Mouse (Mus musculus): Measurements from ENCODE around the gene Tex19.2.

The Tex19.2 gene

GRCm38 (mm10) chr11:121118577-121118976 lies at the start of gene Tex19.2:
Tex19.2 (minus strand) TSS chr11:121118677.
- DNase-seq (ENCODE audit: low spot score): no peak

DNA sequence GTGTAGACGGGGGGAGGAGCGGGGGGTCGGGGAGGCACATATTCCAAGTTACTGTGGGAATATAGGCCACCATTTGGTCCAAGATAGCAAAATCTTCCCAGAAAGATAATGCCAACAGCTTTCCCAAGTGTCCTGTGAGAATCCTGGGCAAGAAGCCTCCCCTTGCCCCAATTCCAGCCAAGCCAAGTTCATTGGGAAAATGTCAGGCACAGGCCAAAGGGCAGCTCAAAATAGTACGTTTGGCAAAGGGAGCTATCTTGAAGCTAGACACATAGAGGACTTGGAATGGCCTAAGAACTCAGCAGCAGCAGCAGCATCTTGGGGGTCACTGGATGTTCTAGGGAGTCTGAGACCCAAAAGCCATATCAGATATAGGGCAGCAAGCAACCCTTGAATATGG lies 45.3 kb upstream of the Tex19.2 start:
- no peak for DNase-seq (ENCODE audit: low spot score)

DNA sequence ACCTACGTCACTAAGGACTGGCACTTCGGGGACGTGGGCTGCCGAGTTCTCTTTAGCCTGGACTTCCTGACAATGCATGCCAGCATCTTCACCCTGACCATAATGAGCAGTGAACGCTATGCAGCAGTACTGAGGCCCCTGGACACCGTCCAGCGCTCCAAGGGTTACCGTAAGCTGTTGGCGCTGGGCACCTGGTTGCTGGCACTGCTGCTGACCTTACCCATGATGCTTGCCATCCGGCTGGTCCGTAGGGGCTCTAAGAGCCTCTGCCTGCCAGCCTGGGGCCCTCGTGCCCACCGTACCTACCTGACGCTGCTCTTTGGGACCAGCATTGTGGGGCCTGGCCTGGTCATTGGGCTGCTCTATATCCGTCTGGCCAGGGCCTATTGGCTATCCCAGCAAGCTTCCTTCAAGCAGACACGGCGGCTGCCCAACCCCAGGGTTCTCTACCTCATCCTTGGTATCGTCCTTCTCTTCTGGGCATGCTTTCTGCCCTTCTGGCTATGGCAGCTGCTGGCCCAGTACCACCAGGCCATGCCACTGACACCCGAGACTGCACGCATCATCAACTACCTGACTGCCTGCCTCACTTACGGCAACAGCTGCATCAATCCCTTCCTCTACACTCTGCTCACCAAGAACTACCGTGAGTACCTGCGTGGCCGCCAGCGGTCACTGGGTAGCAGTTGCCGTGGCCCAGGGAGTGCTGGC lies 42.3 kb upstream of the Tex19.2 start:
- no peak for DNase-seq (ENCODE audit: low spot score)

DNA sequence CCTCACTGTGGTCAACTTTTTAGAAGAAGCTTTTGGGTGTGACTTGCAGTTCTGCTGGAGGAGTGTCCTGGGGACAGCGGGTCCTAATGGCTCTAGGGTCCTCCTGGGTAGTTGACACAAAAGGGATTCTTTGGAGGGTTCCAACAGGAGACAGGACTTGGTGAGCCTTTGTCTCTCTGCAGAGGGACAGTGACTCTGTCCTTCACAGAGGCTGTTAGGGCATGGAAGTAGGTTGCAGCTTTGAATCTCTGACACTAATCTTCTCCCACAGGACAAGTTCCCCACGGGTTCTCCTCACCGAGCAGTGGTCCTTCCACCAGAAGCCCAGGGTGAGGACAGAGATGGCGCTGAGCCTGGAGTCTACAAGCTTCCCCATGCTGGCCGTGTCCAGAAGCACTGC lies 41.5 kb upstream of the Tex19.2 start, which contains the start of gene Uts2r:
Gene Uts2r, plus strand, starts transcription at position 301 of the 400 bp plus-strand sequence.
- no peak for DNase-seq (ENCODE audit: low spot score)

- DNase-seq (ENCODE audit: low spot score): no peak
Observed at GRCm38 (mm10) chr11:121156411-121156891, 38.0 kb upstream of the Tex19.2 start.

- DNase-seq (ENCODE audit: low spot score): no peak
Observed at GRCm38 (mm10) chr11:121154203-121154602, 35.7 kb upstream of the Tex19.2 start.

DNA sequence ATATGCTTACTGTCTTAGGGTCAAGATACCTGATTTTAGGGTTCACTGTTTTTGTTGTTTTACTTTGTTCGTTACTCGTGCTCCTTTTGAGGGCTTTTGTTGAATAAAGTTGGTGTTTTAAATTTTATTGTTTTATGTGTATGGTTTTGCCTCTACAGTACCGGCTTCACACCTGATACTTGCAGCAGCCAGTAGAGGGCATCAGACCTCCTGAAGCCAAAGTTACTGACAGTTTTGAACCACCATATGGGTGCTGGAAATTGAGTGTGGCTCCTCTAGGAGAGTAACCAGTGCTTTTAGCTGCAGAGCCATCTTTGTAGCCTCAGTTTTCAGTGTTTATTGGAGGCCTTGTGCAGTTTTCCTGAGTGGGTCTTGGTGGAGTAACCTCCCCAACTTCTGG lies 29.7 kb upstream of the Tex19.2 start:
- DNase-seq (ENCODE audit: low spot score): no peak

DNA sequence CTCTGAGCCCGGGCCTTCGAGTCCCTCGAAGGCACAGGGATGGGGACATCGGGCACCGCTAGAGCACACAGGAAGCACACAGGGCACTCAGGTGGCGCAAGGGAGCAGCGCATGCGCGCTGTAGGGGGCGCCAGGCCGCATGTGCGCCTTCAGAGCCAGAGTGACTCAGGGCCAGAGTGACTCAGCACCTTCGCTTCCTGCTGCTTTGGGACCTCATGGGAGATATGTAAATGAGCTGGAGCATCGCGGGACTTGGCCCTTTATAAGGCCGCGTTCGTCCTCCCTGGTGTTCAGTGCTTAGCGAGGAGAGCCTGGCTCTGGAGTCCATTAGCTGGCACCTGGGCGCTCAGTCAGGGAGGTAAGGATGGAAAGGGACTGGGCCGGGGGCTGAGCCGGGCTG lies 27.4 kb upstream of the Tex19.2 start, which contains the start of gene Tex19.1:
Gene Tex19.1, plus strand, starts transcription at position 279 of the 400 bp plus-strand sequence.
- no peak for DNase-seq (ENCODE audit: low spot score)

- no peak for DNase-seq (ENCODE audit: low spot score)
Observed at GRCm38 (mm10) chr11:121143325-121144015, 25.0 kb upstream of the Tex19.2 start.

GRCm38 (mm10) chr11:121138732-121139131 lies 20.3 kb upstream of the Tex19.2 start:
- DNase-seq (ENCODE audit: low spot score): no peak

DNA sequence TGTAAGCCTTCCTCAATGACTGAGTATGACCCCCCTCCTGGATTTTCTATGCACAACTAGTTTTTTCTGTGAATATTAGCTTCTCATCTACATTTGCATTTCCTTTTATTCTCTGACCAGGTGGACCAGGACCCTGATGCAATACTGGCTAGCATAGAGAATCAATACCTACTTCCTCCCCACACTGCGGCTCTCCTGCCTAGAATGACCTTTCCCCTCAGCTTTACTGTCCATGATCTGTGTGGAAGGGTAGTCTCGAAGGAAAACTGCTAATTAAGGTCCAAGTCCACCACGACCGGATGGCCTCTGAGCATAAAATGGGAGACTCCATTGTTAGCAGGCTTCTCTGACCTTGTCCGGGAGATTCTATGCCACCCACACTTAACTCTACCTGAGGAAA lies 19.2 kb upstream of the Tex19.2 start:
- DNase-seq (ENCODE audit: low spot score): no peak

- no peak for DNase-seq (ENCODE audit: low spot score)
Observed at GRCm38 (mm10) chr11:121134600-121134999, 16.1 kb upstream of the Tex19.2 start.

DNA sequence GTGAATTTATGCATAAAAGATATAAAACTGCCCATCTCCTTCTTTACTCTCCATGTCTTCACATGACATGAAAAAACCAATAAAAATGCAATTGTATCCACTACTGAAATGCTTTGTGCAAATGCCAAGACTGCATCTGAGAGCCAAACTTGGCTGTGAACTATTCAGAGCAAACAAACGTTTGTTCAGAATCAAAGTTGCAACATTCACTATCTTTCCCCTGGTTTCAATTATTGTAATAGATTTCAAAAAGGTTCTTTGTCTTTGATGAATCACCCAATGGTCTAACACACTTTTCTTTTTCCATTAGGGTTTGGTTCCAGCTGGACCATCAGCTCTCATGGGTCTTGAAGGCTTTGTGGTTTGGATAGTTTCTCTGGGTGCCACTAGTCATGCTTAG lies 11.1 kb upstream of the Tex19.2 start:
- no peak for DNase-seq (ENCODE audit: low spot score)

- DNase-seq (ENCODE audit: low spot score): no peak
Observed at GRCm38 (mm10) chr11:121127441-121127840, 9.0 kb upstream of the Tex19.2 start.

GRCm38 (mm10) chr11:121126395-121126794 lies 7.9 kb upstream of the Tex19.2 start:
- DNase-seq (ENCODE audit: low spot score): no peak

DNA sequence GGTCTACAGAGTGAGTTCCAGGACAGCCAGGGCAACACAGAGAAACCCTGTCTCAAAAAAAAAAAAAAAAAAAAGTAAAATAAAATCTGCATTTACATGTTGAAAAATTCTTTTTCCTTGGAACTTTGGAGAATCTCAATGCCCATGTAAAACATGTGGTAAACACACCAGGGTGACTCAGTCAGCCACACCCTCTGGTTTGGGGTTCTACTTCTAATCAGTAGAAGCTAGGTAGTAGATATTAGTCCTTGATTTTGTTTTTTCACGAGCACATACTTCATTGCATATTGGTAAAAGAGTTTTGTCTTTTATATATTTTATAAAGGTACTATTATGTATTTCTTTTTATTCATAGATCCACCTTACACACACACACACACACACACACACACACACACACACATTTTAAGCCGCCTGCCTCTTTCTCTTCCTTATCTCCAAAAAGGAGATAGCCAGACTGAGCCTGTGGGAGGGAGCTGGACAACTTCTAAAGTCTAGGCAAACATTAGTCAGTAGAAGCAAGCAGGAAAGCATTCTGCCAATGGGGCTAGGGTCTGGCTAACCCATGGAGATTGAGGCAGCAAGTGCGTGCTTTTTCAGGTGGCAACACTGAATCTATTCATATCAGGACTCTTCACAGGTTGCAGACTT lies 7.2 kb upstream of the Tex19.2 start:
- DNase-seq (ENCODE audit: low spot score): no peak

DNA sequence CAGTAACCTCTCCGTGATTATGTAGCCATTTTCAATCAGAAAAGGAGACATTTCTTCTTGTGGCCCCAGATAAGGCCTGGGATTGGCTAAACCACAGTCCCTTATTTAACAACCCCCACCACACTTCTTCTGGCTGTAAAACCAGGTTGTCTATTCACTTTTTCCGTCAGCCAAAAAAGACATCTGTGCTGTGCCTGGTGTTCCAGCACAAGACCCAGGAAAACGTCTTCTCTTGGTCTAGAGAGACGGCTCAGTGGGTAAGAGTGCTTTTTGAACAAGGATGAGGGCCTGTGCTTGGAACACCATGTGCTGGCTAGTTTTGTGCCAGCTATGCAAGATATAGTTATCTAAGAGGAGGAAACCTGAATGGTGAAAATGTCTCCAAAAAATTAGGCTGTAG lies 5.0 kb upstream of the Tex19.2 start:
- DNase-seq (ENCODE audit: low spot score): no peak

GRCm38 (mm10) chr11:121122024-121122670 lies 3.7 kb upstream of the Tex19.2 start:
- no peak for DNase-seq (ENCODE audit: low spot score)

- DNase-seq (ENCODE audit: low spot score): no peak
Observed at GRCm38 (mm10) chr11:121121151-121121550, 2.7 kb upstream of the Tex19.2 start.

DNA sequence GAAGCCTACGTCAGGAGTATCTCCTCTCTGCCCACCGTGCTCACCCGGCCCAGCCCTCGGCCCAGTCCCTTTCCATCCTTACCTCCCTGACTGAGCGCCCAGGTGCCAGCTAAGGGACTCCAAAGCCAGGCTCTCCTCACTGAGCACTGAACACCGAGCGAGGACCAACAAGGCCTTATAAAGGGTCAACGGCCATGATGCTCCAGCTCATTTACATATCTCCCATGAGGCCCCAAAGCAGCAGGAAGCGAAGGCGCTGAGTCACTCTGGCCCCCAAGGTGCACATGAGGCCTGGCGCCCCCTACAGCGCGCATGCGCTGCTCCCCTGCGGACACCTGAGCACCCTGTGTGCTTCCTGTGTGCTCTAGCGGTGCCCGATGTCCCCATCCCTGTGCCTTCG lies 371 bp downstream of the Tex19.2 start:
- no peak for DNase-seq (ENCODE audit: low spot score)

DNA sequence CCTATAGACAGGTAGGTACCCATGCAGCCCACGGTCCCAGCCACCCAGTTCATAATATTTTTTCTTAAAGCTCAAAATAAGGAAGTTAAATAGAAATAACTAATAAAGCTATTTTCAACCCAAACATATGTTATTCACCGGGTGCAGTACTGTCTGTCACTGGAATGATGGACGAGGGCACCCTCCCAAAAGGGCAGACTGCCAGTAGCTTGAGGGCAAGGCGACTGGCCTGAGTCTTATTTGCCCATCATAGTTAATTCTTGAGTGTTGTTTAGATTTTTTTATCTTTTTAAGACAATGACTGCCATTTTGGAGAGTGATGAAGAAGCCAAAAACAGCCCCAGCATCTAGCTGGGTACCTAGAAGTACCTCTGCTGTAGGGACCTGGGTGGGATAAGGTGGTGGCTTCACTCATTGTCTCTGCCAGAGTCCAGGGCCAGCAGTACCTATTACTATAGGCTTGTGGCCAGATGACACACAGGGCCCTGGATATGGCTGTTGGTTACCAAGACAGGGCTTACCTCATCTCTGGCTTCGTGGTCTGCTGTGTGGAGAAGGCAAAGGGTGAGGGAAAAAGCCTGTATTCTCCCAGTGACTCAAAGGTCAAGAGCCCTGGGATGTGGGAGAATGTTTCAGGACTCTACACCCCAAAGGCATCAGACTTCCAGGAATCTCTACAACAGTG lies 6.2 kb downstream of the Tex19.2 start:
- no peak for DNase-seq (ENCODE audit: low spot score)

GRCm38 (mm10) chr11:121111601-121112000 lies 6.9 kb downstream of the Tex19.2 start:
- DNase-seq (ENCODE audit: low spot score): no peak

All from ovary, adult 18-20 months (tissue).